Mouse (Mus musculus) monocyte, adult 2 months (primary cell): ENCODE data around the gene Uso1.
"Not testable (repeated sequence)": the region's sequence is repeated elsewhere in the genome, so short reads cannot be mapped to it uniquely, and the experiment has no call there.

ENCODE experiments used
- DNase-seq, 2 experiments: peaks; one replicate each; pipeline ENCODE4 v3.0.0; 2022; ENCODE audit warnings: low spot score in 2 of 2, low read depth in 1 of 2

Gene Uso1

GRCm38 (mm10) chr5:92188881-92189483 lies 51.2 kb downstream of the Uso1 start:
- DNase-seq: no peak

- not testable (repeated sequence) for DNase-seq
Measured at GRCm38 (mm10) chr5:92195716-92196115, 58.0 kb downstream of the Uso1 start.

GRCm38 (mm10) chr5:92196895-92197811 lies 59.4 kb downstream of the Uso1 start:
- no peak for DNase-seq

- DNase-seq: no peak
Measured at GRCm38 (mm10) chr5:92198266-92198665, 60.5 kb downstream of the Uso1 start.

GRCm38 (mm10) chr5:92204162-92205036 lies 66.7 kb downstream of the Uso1 start:
- no peak for DNase-seq

GRCm38 (mm10) chr5:92205184-92205583 lies 67.4 kb downstream of the Uso1 start:
- DNase-seq: no peak

GRCm38 (mm10) chr5:92205706-92206105 lies 68.0 kb downstream of the Uso1 start:
- no peak for DNase-seq

- no peak for DNase-seq
Measured at GRCm38 (mm10) chr5:92206121-92206520, 68.4 kb downstream of the Uso1 start.

- DNase-seq: no peak
Measured at GRCm38 (mm10) chr5:92210205-92210604, 72.5 kb downstream of the Uso1 start.

GRCm38 (mm10) chr5:92212231-92212630 lies 74.5 kb downstream of the Uso1 start:
- DNase-seq: no peak

- DNase-seq: no peak
Measured at GRCm38 (mm10) chr5:92215308-92215707, 77.6 kb downstream of the Uso1 start, which contains the start of gene U90926. Gene U90926, minus strand, starts transcription at chr5:92215408.

- DNase-seq: no peak
Measured at GRCm38 (mm10) chr5:92218915-92219793, 81.4 kb downstream of the Uso1 start.

GRCm38 (mm10) chr5:92219826-92220225 lies 82.1 kb downstream of the Uso1 start:
- DNase-seq: no peak

GRCm38 (mm10) chr5:92220287-92220902 lies 82.7 kb downstream of the Uso1 start:
- DNase-seq: no peak

- no peak for DNase-seq
Measured at GRCm38 (mm10) chr5:92227782-92228181, 90.0 kb downstream of the Uso1 start.

- no peak for DNase-seq
Measured at GRCm38 (mm10) chr5:92228776-92229175, 91.0 kb downstream of the Uso1 start.

- no peak for DNase-seq
Measured at GRCm38 (mm10) chr5:92229514-92229913, 91.8 kb downstream of the Uso1 start.

- DNase-seq: no peak
Measured at GRCm38 (mm10) chr5:92230306-92230705, 92.6 kb downstream of the Uso1 start.

GRCm38 (mm10) chr5:92231836-92232235 lies 94.1 kb downstream of the Uso1 start:
- no peak for DNase-seq

- DNase-seq: no peak
Measured at GRCm38 (mm10) chr5:92233366-92233765, 95.6 kb downstream of the Uso1 start.
